Mouse (Mus musculus) neural tube, embryonic 10.5 days (tissue): Measurements from ENCODE around the gene Naif1.
"Not testable (repeated sequence)": the region's sequence is repeated elsewhere in the genome, so short reads cannot be mapped to it uniquely, and the experiment has no call there.

Source experiments
- DNase-seq: peaks from one replicate; pipeline ENCODE4 v3.0.0-alpha.2; 2017; ENCODE audit warnings: low spot score; ENCODE audit errors: extremely low spot score

Naif1 gene

DNA sequence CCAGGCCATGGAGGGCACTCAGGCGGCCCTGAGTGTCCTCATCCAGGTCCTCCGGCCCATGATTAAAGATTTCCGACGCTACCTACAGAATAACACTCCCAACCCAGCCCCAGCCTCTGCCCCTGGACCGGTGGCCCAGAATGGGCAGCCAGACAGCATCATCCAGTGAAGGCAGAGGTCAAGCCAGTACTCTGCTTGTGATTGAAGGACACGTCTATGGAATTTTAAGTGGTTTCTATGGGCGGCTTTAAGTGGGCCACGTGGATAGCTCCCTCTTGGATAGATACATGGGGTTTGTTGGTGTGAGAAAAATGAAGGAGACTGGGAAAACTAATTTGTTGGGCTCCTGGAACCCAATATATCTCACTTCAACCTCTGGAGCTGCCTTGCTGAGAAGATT lies 4.8 kb downstream of the Naif1 start:
- DNase-seq = no peak

DNA sequence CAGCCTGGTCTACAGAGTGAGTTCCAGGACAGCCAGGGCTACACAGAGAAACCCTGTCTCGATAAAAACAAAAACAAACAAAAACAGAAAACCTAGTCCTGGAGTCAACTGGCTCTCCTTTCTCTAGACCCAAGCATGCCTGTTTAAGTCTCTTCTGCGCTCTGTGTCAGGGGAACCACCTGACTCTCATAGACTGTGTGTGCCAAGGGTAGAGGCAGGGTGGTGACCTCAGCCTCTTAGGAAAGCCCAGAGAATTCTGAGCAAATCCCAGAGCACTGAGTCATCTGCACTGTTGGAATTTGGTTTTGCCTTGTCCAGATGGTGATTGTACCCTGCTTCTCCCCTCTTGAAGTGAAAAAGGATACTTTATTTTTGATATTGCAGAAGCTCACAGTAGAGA lies 8.0 kb downstream of the Naif1 start:
- no peak for DNase-seq

DNA sequence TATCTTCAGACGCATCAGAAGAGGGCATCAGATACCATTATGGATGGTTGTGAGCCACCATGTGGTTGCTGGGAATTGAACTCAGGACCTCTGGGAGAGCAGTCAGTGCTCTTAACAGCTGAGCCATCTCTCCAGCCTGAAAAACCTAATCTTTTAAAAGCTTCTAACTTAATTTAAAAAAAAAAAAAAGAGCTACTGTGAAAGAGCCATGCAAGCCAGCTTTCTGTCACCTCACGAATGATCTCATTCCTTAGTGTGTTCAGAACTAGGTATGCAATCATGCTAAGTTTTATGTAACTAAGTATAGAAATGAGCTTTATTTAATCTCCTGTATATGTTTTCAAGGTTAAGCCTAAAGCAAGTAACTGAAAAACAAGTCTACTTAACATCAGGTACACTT lies 9.4 kb downstream of the Naif1 start:
- no peak for DNase-seq

DNA sequence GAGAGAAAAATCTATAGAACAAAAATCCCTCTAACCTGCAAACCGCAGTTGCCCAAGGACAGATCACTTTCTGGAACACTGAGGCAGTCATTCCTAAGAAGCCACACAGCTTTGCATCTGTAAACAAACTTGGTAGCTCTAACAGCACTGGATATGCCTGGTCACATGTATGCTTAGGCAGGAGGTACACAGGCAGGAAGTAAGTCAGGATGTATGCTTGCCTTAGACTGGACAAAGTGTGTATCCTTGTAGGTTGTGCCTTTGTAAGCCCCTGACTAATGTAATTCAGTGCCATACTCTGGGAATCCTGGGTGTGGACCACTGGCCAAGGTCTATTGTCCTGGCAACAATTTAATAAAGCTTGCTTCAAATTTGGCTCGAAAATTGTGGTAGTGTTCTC lies 13.5 kb downstream of the Naif1 start:
- no peak for DNase-seq

GRCm38 (mm10) chr2:32464212-32464891 lies 14.1 kb downstream of the Naif1 start:
- DNase-seq = no peak

DNA sequence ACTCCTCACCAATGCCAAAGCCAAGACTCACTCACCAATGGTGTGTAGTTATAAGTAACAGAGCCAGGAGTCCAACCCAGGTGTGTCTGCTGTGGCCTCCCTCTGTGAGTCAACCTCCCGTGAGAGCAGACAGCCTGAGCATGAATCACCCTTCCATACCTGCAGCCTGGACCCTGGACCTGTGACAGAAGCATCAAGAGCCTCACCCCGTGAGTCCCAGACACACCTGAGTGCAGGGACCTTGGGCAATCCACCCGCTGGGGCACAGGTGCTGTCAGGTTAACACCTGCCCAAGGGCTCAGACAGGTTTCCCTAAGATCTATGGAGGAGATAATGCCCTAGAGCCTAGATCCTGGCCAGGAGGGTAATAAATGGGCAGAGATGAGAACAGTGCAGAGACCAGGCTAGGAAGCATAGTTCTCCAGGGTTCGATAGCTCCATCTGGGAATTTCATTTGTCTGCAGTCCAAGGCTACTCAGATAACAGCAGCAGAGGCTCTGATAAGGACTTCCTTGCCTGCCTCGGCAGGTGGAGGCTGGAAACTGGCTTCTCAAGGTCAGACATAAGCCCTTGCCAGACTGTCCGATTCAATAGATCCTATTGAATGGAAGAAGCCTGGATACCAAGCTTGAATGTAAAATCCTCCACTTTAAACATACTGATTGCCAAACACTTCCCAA lies 20.9 kb downstream of the Naif1 start:
- no peak for DNase-seq

DNA sequence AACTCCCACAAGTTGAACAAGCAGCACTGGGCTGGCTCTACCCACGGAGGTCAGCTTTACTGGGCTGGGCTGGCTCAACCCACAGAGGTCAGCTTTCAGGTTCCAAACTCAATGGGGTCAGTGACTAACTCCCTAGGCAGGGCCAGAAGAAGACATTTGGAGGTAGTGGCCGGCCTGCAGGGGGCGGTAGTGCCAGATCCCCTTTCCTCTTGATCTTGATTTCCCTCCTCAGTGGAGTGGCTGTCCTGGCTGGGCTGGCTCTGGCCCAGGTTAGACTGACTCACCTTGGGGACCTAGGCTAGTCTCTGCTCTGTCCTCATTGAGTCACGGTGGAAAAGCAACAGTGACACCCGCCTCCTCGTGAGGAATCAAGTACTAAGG lies 21.4 kb downstream of the Naif1 start:
- no peak for DNase-seq

DNA sequence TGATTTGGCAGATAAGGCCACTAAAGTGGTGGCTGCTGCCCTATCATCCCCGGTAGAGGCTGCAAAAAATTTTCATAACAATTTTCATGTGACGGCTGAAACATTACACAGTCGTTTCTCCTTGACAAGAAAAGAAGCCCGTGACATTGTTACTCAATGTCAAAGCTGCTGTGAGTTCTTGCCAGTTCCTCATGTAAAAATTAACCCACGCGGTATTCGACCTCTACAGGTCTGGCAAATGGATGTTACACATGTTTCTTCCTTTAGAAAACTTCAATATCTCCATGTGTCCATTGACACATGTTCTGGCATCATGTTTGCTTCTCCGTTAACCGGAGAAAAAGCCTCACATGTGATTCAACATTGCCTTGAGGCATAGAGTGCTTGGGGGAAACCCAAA lies 25.1 kb downstream of the Naif1 start:
- DNase-seq = not testable (repeated sequence)

GRCm38 (mm10) chr2:32482351-32482750 lies 32.1 kb downstream of the Naif1 start:
- no peak for DNase-seq

DNA sequence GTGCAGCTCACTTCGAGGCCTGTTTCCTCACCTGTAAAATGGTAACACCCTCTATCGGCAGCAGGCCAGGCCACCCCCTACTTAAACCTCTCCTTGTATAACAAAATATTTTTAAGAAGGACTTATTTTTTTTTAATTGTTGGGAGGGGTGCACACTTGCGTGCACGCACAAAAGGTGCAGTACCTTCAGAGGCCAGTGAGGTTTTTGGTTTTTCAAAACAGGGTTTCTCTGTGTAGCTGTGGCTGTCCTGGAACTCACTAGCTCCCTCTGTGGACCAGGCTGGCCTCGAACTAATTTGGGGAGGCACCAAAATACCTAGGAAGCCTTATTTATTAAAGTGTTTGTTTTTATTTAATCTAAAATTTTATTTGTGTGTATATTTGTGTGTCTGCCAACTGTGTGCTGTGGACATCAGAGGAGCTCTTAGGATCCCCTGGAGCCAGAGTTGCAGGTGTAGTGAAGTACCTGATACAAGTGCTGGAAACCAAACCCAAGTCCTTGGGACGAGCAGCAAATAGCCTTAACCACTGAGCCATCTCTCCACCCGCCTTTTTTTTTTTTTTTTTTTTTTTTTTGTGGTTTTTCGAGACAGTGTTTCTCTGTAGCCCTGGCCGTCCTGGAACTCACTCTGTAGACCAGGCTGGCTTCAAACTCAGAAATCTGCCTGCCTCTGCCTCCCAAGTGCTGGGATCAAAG lies 33.1 kb downstream of the Naif1 start:
- no peak for DNase-seq

GRCm38 (mm10) chr2:32484933-32485332 lies 34.7 kb downstream of the Naif1 start:
- DNase-seq = no peak

- DNase-seq = no peak
Measured at GRCm38 (mm10) chr2:32485751-32486150, 35.5 kb downstream of the Naif1 start.

DNA sequence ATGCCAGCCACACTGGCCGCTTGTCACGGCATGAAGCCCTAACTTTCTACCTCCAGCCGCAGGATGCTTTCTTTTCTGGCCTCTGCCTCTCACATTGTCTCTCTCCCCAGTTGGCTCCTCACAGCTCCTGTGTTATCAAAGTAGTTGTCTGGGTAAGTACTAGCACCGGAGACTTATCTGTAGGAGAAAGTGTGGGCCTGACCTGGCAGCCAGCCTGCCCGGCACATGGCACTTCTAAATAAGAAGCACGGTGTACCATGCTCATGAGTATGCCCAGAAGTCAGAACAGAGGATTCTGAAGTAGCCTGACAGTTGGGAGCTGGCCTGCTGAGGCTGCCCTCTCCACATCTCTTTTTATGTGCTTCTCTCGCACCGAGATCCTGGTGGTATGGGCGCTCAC lies 35.9 kb downstream of the Naif1 start:
- DNase-seq = no peak

- DNase-seq = peak; percentile 93
Measured at GRCm38 (mm10) chr2:32487124-32487623, 36.9 kb downstream of the Naif1 start.

DNA sequence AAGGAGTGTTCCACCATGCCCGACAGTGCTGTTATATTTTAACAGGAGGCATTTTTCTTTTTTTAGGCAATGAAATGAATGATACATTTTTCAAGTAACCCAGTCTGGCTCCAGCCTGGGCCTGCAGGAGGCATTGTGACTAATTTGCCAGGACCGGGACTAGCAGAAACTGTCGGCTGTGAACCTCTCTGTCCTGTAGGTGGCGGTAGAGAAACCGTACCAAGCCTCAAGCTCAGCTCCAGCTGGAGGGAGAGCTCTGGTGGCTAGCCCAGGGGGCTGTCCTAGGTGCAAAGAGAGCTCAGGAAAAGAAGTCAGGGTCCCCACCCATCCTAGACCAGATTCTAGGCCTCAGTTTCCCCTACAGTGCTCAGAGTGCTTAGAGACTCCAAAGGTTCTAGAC lies 38.4 kb downstream of the Naif1 start:
- DNase-seq = peak; percentile 75

DNA sequence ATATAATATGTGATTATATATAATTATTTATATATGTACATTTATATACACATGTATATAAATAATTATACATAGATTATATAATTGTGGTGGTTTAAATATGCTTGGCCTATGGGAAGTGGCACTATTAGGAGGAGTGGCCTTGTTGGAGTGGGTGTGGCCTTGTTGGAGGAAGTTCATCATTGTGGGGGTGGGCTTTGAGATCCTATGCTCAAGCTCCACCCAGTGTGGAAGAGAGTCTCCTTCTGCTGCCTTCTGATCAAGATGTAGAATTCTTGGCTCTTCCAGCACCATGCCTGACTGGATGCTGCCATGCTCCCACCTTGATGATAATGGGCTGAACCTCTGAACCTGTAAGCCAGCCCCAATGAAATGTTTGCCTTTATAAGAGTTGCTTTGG lies 40.5 kb downstream of the Naif1 start:
- DNase-seq = not testable (repeated sequence)

- DNase-seq = no peak
Measured at GRCm38 (mm10) chr2:32492661-32493060, 42.4 kb downstream of the Naif1 start.

GRCm38 (mm10) chr2:32493301-32493701 lies 43.0 kb downstream of the Naif1 start:
- DNase-seq = no peak

- no peak for DNase-seq
Measured at GRCm38 (mm10) chr2:32494522-32494921, 44.3 kb downstream of the Naif1 start.

DNA sequence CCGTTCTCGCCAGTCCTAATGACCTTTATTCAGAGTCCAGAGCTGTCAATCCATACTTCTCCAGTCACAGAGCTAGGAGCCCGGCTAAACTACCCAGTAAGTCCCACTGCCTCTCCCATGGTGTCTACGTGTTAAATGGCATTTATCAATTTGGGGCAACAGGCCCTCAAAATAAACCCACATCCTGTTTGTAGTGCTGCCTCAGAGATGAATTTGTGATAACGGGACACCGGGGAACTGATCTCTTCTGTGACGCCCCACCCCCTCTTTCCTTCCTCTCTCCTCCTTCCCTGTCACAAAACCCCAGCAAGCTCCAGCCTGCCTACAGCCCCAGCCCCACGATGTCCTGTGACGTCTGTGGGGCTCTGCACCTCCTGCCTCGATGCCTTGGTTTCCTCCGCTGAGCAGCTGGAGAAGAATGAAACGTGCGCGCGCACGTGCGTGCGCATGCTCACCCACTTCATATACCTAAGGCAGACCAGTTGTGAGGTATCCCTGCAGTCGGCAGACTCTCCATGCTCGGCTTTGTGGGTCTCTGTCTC lies 45.0 kb downstream of the Naif1 start:
- no peak for DNase-seq

DNA sequence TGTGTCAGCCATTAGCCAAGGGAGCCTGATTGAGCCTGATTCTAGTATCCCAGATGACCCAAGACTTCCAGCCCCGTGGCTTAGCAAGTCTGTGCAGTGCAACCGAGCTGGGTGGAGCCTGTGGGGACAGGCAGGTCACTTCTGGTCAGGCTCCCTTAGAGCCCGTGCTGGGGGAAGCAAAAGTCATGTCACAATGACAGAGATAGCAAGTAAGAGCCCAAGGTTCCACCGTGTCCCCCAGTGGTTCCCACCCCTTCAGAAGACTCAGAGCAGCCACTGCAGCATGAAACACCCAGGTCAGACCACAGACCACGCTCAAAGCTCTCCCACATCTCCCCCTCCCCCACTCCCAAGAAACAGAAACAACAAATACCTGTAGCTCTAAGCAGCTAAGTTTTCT lies 45.9 kb downstream of the Naif1 start:
- no peak for DNase-seq

DNA sequence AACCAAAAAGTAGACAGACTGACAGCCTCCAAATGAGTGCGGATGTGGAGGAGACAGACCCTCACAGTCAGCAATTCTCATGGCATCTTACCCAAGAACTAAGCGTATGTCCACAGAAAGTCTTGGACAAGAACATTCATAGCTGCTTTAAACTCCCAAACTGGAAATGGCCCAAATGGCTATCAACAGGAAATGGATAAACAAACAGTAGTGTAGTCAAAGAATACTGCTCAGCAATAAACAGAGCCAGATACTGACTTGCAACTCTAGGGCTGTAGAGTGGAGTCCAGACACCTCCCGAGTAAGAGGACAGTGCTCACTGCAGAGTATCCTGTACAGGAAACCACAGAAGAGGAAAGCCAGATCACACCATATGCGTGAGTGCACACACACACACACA lies 49.1 kb downstream of the Naif1 start:
- no peak for DNase-seq
